In genomic region chrX:163957803-163958466, GRCm38 (mm10) we compare ENCODE assay signal across 8 mouse cellular contexts. TPM values are rescaled to one million over a fixed set of nuclear protein-coding genes. Genes with fewer than 3 reads are reported as not detected.
DNase-seq lines count a peak whose midpoint lies in the region; ATAC-seq lines count a peak whose summit lies in the region.

No protein-coding gene starts in this region.

- ATAC-seq in hindbrain, embryonic 13.5 days (ENCODE audit: low FRiP score), result peak; percentile 96
- ATAC-seq in limb, embryonic 12.5 days (ENCODE audit: insufficient number of reproducible peaks, insufficient read depth, low FRiP score, low TSS enrichment, low read depth), result peak; percentile 95
- peak; percentile 93 for ATAC-seq in midbrain, embryonic 12.5 days (ENCODE audit: low FRiP score, low read depth)

- H3K4me2 ChIP-seq in hindbrain, embryonic 13.5 days, result peak overlapping the region; percentile 58
- H3K4me2 ChIP-seq in limb, embryonic 12.5 days, result peak overlapping the region; percentile 59
- peak overlapping the region; percentile 58 for H3K4me2 ChIP-seq in midbrain, embryonic 12.5 days (replicated peaks)

- 17% methylated on average over 55 of the region's 67 CpGs for WGBS in hindbrain, embryonic 13.5 days
- 22% methylated on average over 27 of the region's 67 CpGs for WGBS in limb, embryonic 12.5 days
- WGBS in midbrain, embryonic 12.5 days, result 20% methylated on average over 57 of the region's 67 CpGs

- DNase-seq in WW6 (ENCODE audit: low read depth, low spot score), result peak; percentile 26
- peak; percentile 14 for DNase-seq in cerebellum, adult 9-10 months
- DNase-seq in forelimb bud, embryonic 11.5 days (ENCODE audit: low read depth, low spot score), result peak; percentile 57
- peak; percentile 27 for DNase-seq in skeletal muscle tissue, adult 2 months (ENCODE audit: low read depth, low spot score)
- DNase-seq in urinary bladder, postnatal 4 days (ENCODE audit: low spot score in 2 of 2), result peak; percentile 61 to 63

- peak overlapping the region; percentile 60 for H3K4me3 ChIP-seq in hindbrain, embryonic 13.5 days
- H3K4me3 ChIP-seq in limb, embryonic 12.5 days (replicated peaks), result peak overlapping the region; percentile 56
- H3K4me3 ChIP-seq in midbrain, embryonic 12.5 days, result peak overlapping the region; percentile 65

- peak overlapping the region; percentile 96 for H3K27ac ChIP-seq in hindbrain, embryonic 13.5 days
- peak overlapping the region; percentile 98 for H3K27ac ChIP-seq in limb, embryonic 12.5 days
- H3K27ac ChIP-seq in midbrain, embryonic 12.5 days (replicated peaks), result peak overlapping the region; percentile 92

- H3K4me1 ChIP-seq in hindbrain, embryonic 13.5 days (replicated peaks), result peaks cover 9% of the 10 kb centered on the region
- H3K4me1 ChIP-seq in limb, embryonic 12.5 days (replicated peaks), result no peaks in the 10 kb centered on the region
- 0 out of 2 replicates have a peak, but pooled peaks cover 4% of the 10 kb centered on the region for H3K4me1 ChIP-seq in midbrain, embryonic 12.5 days

- no peaks in the 10 kb centered on the region for H3K9me3 ChIP-seq in hindbrain, embryonic 13.5 days
- H3K9me3 ChIP-seq in limb, embryonic 12.5 days, result no peaks in the 10 kb centered on the region
- no peaks in the 10 kb centered on the region for H3K9me3 ChIP-seq in midbrain, embryonic 12.5 days

- H3K27me3 ChIP-seq in hindbrain, embryonic 13.5 days, result no peaks in the 10 kb centered on the region
- H3K27me3 ChIP-seq in limb, embryonic 12.5 days, result peaks cover 24% of the 10 kb centered on the region
- H3K27me3 ChIP-seq in midbrain, embryonic 12.5 days, result peaks cover 10% of the 10 kb centered on the region; the same call in 1 of the 2 replicates

- peaks cover 18% of the 10 kb centered on the region; the same call in 1 of the 2 replicates for H3K36me3 ChIP-seq in hindbrain, embryonic 13.5 days
- H3K36me3 ChIP-seq in limb, embryonic 12.5 days, result peaks cover 26% of the 10 kb centered on the region
- peaks cover 7% of the 10 kb centered on the region; the same call in 1 of the 2 replicates for H3K36me3 ChIP-seq in midbrain, embryonic 12.5 days

- H3K9ac ChIP-seq in hindbrain, embryonic 13.5 days, result peak overlapping the region; percentile 82
- peak overlapping the region; percentile 66 for H3K9ac ChIP-seq in limb, embryonic 12.5 days (replicated peaks)
- H3K9ac ChIP-seq in midbrain, embryonic 12.5 days (replicated peaks), result peak overlapping the region; percentile 62

RNA-seq across cellular contexts. Expression of gene Zrsr2, which starts 0.5 kb away (rescaled TPM):
- polyA plus RNA-seq in hindbrain, embryonic 13.5 days (2015; fragmentation: Nextera tagmentation; extraction: Ambion mirVana), result 58.7 and 63.9 TPM in 2 replicates
- 85.8 and 94.1 TPM in 2 replicates for polyA plus RNA-seq in limb, embryonic 12.5 days (2016; fragmentation: Nextera tagmentation; extraction: Ambion mirVana)
- 70.3 and 74.3 TPM in 2 replicates for polyA plus RNA-seq in midbrain, embryonic 12.5 days (2016; fragmentation: Nextera tagmentation; extraction: Ambion mirVana)

RNA-seq across cellular contexts. Expression of gene Ap1s2, which starts 49.1 kb away (rescaled TPM):
- 99.3 and 104 TPM in 2 replicates for polyA plus RNA-seq in hindbrain, embryonic 13.5 days (2015; fragmentation: Nextera tagmentation; extraction: Ambion mirVana)
- polyA plus RNA-seq in limb, embryonic 12.5 days (2016; fragmentation: Nextera tagmentation; extraction: Ambion mirVana), result 21.7 and 22.5 TPM in 2 replicates
- 46.0 and 47.9 TPM in 2 replicates for polyA plus RNA-seq in midbrain, embryonic 12.5 days (2016; fragmentation: Nextera tagmentation; extraction: Ambion mirVana)

Comparison
In these comparisons a context has a peak if more than half of its experiments do, and no peak if none do; other contexts are left out.
1. Peak in every context shown above with its lines: DNase-seq, ATAC-seq, H3K4me3 ChIP-seq and H3K27ac ChIP-seq.